Mouse (Mus musculus) heart, adult 2 months (tissue): Measurements from ENCODE around the gene Gm10024.

Source experiments
- CTCF ChIP-seq: fragments of 200-600 bp; IDR thresholded peaks from 2 replicates; pipeline ENCODE4 v1.8.1; 2022; ENCODE audit warnings: antibody characterized with exemption, mild to moderate bottlenecking, moderate library complexity
- EP300 ChIP-seq: fragments of 200-500 bp; IDR thresholded peaks from 2 replicates; pipeline ENCODE4 v1.6.1; 2011; ENCODE audit warnings: low read depth, low read length, control low read depth; ENCODE audit not compliant: insufficient read depth
- POLR2A ChIP-seq: fragments of 200-500 bp; IDR thresholded peaks from 2 replicates; pipeline ENCODE4 v1.6.1; 2011; ENCODE audit warnings: mild to moderate bottlenecking, low read depth, low read length, control low read depth; ENCODE audit not compliant: insufficient read depth

DNA sequence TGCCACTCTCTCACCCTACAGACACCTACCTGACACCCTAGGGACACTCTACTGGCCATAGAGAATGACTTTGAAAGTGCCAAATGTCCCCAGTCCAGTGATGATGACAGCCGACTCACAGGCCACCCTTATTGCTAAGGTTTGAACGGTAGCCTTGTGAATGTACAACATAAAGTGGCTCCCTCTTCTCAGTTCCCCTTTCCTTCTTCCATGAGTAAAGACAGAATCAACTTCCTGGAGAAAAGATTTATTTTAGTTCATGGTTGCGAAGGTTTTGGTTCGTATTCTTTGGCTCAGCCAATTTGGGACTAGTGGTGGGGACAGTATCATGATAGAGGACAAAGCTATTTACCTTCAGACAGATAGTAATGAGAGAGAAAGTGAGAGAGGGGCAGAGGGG lies 27.7 kb downstream of the Gm10024 start:
- TF ChIP-seq CTCF (no peak), EP300 (no peak), POLR2A (no peak)
